Mouse (Mus musculus): ENCODE measurements at regions not wholly inside any gene's neighbourhood (a gene's known extent, or its start where the extent isn't known, plus 50 kb on each side); places are given as distances from the start of the nearest gene placed in this dataset.

DNA sequence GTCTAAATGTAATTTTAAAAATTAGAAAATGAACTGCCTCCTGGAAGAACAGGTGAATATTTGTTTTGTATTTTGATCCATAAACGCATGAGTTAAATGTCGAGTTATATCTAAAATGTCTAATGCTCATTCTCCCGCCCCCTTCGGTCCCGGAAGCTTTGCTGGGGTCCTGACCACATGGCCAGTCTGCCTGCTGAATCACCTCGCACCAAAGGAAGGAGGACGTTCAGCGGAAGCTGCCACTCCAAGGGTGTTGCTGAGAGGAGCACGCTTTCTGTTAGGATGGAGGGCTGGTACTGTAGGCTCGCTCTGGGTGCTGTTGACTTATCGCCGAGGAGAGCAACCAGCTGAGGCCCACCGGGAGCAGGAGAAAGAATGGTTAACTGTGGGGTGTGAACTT is 328.0 kb downstream of the Zfp706 start:
- TF ChIP-seq CTCF (IDR thresholded peaks at IDR 0.05; ENCODE audit: extremely low read depth, insufficient read length, insufficient replicate concordance, low read depth, low read length) = no peak
- TF ChIP-seq POLR2A (IDR thresholded peaks at IDR 0.05; ENCODE audit: low read depth, low read length) = no peak
